Mouse (Mus musculus) forebrain, embryonic 11.5 days (tissue): ENCODE data around the gene Map2. TPM values are rescaled to one million over a fixed set of nuclear protein-coding genes. Genes with fewer than 3 reads are reported as not detected.

ENCODE experiments used
- ATAC-seq: fragments of 200-750 bp; cut with Nextera tagmentation; replicated peaks from 2 replicates; pipeline ENCODE4 v1.8.0; 2017; ENCODE audit warnings: moderate TSS enrichment; ENCODE audit not compliant: low FRiP score
- DNase-seq: peaks from one replicate; pipeline ENCODE4 v3.0.0-alpha.2; 2017; ENCODE audit warnings: low spot score
- H3K27ac ChIP-seq: fragments of 300-500 bp; sonication (generic); 2 replicates; pipeline ENCODE4 v1.5.1; 2014; ENCODE audit warnings: low read depth, low read length
- H3K27me3 ChIP-seq: fragments of 300-500 bp; sonication (generic); 2 replicates; pipeline ENCODE4 v1.6.1; 2014; ENCODE audit warnings: mild to moderate bottlenecking, low read length, mixed read lengths; ENCODE audit not compliant: control insufficient read depth, insufficient read depth
- H3K36me3 ChIP-seq: fragments of 300-500 bp; sonication (generic); 2 replicates; pipeline ENCODE4 v1.6.1; 2014; ENCODE audit warnings: mild to moderate bottlenecking, low read length, moderate library complexity, mixed read lengths; ENCODE audit not compliant: control insufficient read depth, insufficient read depth
- H3K4me1 ChIP-seq: fragments of 300-500 bp; sonication (generic); replicated peaks from 2 replicates; pipeline ENCODE4 v1.6.1; 2014; ENCODE audit warnings: low read length, mixed read lengths; ENCODE audit not compliant: control insufficient read depth, insufficient read depth
- H3K4me2 ChIP-seq: fragments of 300-500 bp; sonication (generic); 2 replicates; pipeline ENCODE4 v1.6.1; 2014; ENCODE audit warnings: low read depth, mild to moderate bottlenecking, low read length, moderate library complexity, mixed read lengths; ENCODE audit not compliant: severe bottlenecking
- H3K4me3 ChIP-seq: fragments of 300-500 bp; sonication (generic); 2 replicates; pipeline ENCODE4 v1.5.1; 2014; ENCODE audit warnings: low read depth, low read length
- H3K9ac ChIP-seq: fragments of 300-500 bp; sonication (generic); 2 replicates; pipeline ENCODE4 v1.6.1; 2014; ENCODE audit warnings: low read length
- H3K9me3 ChIP-seq: fragments of 300-500 bp; sonication (generic); 2 replicates; pipeline ENCODE4 v1.6.1; 2016; ENCODE audit warnings: low read length, mixed read lengths; ENCODE audit not compliant: control insufficient read depth
- WGBS: fragments of 180-500 bp; shearing (Covaris S2); extraction: QIAGEN DNeasy Blood & Tissue Kit; methylation state at CpG from one replicate; pipeline ENCODE4 v1.1.7; 2014; 5-methylcytosine and 5-hydroxymethylcytosine counted together
- polyA plus RNA-seq: library from polyadenylated mRNA; unstranded; fragments of >200 nt; fragmentation: Nextera tagmentation; extraction: Ambion mirVana; gene quantifications from 2 replicates; pipeline ENCODE4 v1.2.1, GENCODE M21; 2014

Map2 gene
- polyA plus RNA-seq, 1 experiment from 2014 or later, result 177 TPM

DNA sequence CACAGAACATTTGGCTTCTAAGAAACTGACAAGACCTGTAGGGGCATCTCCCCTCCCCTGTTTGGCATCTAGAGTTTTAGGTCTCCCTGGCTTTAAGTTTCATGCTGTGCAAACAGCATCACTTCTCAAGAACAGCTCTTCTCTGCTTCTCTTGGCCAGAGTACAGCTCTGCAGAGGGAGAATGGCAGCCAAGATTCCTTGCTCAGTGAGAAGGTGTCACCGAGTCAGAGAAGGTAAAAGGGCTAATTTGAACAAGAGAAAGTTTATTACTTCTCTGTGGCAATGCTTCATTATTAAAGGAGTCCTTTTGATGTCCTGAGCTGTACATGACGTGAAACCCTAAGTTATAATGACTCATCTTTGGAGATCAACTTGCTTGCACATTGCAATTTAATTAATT, 10.4 kb upstream of the Map2 start:
- H3K4me3 ChIP-seq, result no peak overlapping the region
- ATAC-seq (no peak), DNase-seq (no peak)
- no peak overlapping the region for H3K9ac ChIP-seq
- H3K9me3 ChIP-seq, result no peaks in the 10 kb centered on the region
- no peaks in the 10 kb centered on the region for H3K36me3 ChIP-seq
- H3K27ac ChIP-seq, result no peak overlapping the region
- WGBS, result 72% methylated on average over 2 of the region's 2 CpGs
- H3K4me2 ChIP-seq, result no peak overlapping the region
- no peaks in the 10 kb centered on the region for H3K27me3 ChIP-seq
- H3K4me1 ChIP-seq, result no peaks in the 10 kb centered on the region

DNA sequence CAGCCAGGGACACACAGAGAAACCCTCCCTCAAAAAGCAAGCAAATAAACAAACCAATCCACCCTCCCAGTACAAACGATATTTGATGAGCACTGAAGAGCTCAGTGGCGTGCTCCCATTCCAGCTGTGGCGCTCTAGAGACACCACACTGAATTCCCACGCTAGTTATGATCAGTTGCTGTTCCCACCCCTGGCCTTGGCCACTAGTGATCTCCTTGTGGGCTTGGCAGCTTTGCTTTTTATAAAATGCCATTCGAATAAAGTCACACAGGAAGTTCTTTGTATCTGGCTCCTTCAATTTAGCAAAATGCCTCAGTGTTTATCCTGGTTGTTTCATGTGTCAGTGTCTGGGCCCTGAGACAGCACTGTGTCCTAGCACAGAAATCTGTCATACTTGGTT, 6.4 kb upstream of the Map2 start:
- 79% methylated on average over 5 of the region's 5 CpGs for WGBS
- Histone ChIP-seq H3K9ac (no peak overlapping the region), H3K9me3 (no peaks in the 10 kb centered on the region), H3K36me3 (no peaks in the 10 kb centered on the region), H3K27ac (no peak overlapping the region), H3K27me3 (no peaks in the 10 kb centered on the region), H3K4me1 (no peaks in the 10 kb centered on the region), H3K4me3 (no peak overlapping the region), H3K4me2 (no peak overlapping the region)
- no peak for DNase-seq
- no peak for ATAC-seq

DNA sequence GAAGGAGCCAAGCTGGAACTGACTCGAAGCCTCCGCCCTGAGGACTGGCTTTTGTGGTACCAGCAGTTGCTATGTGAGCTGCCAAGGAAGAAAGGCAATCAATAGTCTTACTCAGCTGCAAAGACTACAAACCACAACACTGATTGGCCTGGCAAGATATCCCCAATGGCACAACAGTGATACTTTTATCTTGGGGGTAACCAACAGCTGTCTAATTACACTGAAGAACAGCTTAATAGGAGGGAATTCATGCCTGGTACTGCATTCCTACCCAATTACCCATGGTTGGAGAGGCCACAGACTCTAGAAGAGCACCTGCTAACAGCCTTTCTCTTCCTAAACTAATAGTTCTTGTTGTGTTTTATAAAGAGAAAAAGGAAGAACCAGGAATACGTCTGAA, 2.9 kb upstream of the Map2 start:
- H3K27ac ChIP-seq, result no peak overlapping the region
- no peaks in the 10 kb centered on the region for H3K36me3 ChIP-seq
- no peaks in the 10 kb centered on the region for H3K4me1 ChIP-seq
- DNase-seq (no peak), ATAC-seq (no peak)
- no peaks in the 10 kb centered on the region for H3K27me3 ChIP-seq
- no peak overlapping the region for H3K4me2 ChIP-seq
- no peak overlapping the region for H3K4me3 ChIP-seq
- no peak overlapping the region for H3K9ac ChIP-seq
- H3K9me3 ChIP-seq, result no peaks in the 10 kb centered on the region
- 63% methylated on average over 3 of the region's 3 CpGs for WGBS

DNA sequence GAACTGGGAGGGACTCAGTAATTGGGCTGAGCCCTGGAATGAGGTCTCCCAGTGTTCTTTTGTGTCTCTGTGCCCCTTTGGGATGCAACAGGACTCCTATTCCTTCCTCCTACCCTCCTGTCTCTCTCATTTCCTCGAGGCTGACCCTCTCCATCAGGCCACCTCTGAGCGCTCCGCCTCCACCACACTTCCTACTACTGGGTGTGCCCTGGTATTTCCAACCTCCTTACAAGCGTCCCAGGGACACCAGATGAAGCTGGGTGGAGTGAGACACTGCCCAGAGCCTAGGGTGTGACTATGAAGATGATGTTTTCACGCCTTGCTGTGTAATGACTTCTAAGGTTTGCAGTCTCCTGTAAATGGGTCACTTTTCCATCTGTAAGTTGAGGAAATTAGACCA, 1.4 kb upstream of the Map2 start:
- peaks cover 3% of the 10 kb centered on the region; the same call in 1 of the 2 replicates for H3K4me1 ChIP-seq
- H3K4me2 ChIP-seq, result no peak overlapping the region
- H3K27me3 ChIP-seq, result no peaks in the 10 kb centered on the region
- H3K9me3 ChIP-seq, result no peaks in the 10 kb centered on the region
- no peak overlapping the region for H3K9ac ChIP-seq
- DNase-seq (no peak), ATAC-seq (no peak)
- WGBS, result 55% methylated on average over 5 of the region's 5 CpGs
- no peak overlapping the region for H3K27ac ChIP-seq
- no peaks in the 10 kb centered on the region for H3K36me3 ChIP-seq
- H3K4me3 ChIP-seq, result no peak overlapping the region

DNA sequence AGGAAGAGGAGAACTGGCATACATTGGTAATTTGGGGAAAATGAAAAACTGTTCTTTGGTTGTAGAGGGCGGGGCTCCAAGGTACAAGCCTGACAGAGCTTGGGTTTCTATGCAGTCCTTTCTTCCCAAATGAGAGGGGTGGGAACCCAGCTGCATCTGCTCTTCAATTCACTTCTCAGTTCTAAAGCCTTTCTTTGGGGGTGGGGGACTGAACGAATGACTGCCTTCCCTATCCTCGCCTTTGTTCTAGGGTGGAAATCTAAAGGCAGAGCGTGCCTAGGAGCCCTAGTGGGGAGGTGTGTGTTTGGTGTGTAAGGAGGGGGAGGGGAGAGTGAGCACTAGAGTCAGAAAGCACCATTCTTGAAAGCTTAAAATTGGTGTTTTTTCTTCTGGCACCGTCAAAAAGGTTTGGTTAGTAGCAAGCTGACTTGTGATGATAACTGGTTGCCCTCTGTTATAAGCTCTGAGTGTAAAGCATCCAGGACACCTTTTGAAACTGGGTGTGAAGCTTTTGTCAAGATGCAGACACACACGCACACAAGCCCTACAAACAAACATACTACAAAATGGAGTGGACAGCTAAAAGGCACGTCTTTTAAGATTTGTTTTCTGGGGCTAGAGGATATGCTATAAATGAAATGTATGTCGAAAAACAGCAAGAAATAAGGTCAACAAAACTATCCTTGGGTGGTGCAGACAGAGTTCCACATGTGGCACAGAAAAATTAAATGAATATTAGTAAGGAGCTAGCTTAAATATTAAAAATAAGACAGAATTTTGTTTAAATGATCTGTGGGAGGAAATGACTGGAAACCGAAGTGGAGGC, 1.2 kb downstream of the Map2 start:
- no peaks in the 10 kb centered on the region for H3K36me3 ChIP-seq
- no peaks in the 10 kb centered on the region for H3K9me3 ChIP-seq
- DNase-seq, result peak; percentile 56
- H3K4me1 ChIP-seq, result peaks cover 3% of the 10 kb centered on the region; the same call in 1 of the 2 replicates
- no peaks in the 10 kb centered on the region for H3K27me3 ChIP-seq
- H3K27ac ChIP-seq, result peak overlapping the region; percentile 71
- H3K4me2 ChIP-seq, result peak overlapping the region; percentile 62
- peak overlapping the region; percentile 51 for H3K4me3 ChIP-seq
- peak; percentile 53 for ATAC-seq
- H3K9ac ChIP-seq, result peak overlapping the region; percentile 72
- WGBS, result 15% methylated on average over 9 of the region's 9 CpGs

DNA sequence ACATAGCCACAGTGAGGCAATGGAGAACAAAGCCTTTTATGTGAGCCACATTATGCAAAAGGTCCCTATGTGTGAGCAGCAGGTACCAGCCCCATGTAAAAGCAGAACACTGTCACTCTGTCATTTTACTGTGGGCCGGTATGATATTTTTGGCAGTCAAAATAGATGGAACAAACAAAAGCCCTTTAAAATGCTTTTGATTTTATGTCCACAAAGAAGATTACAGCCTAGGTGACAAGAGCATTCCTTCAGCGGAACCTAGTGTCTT, 1.7 kb downstream of the Map2 start:
- ATAC-seq, result no peak
- 53% methylated on average over 2 of the region's 2 CpGs for WGBS

DNA sequence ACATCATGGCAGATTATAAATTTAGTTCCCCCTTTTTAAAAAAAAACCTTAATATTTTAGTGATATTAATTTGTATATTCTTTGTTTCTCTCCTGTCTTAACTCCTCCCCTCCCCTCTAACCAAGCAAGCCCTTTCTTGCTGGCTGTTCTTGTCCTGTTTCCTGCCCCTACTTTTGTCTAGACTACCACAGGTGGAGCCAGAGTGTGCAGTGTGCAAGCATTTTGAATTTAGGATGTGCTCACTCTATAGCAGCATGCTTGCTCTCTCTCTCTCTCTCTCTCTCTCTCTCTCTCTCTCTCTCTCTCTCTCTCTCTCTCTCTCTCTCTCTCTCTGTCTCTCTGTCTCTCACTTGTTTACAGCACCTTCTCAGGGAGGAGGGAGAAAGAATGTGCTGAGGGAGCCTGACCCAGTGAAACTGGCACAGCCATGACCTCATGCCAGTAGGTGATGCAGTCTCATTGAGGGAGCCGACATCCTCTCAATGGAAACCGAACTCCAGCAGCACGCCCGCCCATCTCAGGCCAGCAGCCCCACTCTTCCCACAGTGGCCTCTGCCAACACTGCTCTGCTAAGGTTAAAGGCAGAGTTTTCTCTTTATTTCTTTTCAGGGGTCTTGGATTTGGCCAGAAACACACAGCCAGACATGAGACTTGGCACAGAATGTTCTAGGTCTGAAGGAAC, 2.6 kb downstream of the Map2 start:
- Histone ChIP-seq H3K27me3 (no peaks in the 10 kb centered on the region), H3K9ac (peak overlapping the region; percentile 27; the same call in 1 of the 2 replicates), H3K36me3 (no peaks in the 10 kb centered on the region), H3K4me3 (peak overlapping the region; percentile 51; the same call in 1 of the 2 replicates), H3K9me3 (no peaks in the 10 kb centered on the region), H3K4me2 (peak overlapping the region; percentile 38), H3K4me1 (peaks cover 3% of the 10 kb centered on the region; the same call in 1 of the 2 replicates), H3K27ac (no peak overlapping the region)
- DNase-seq (no peak), ATAC-seq (no peak)
- WGBS, result 35% methylated on average over 4 of the region's 4 CpGs

More for the DNA sequence above, 1.7 kb downstream of the Map2 start:
- H3K4me2 ChIP-seq, result peak overlapping the region; percentile 62
- no peak overlapping the region for H3K27ac ChIP-seq
- DNase-seq, result no peak
- H3K9me3 ChIP-seq, result no peaks in the 10 kb centered on the region
- no peaks in the 10 kb centered on the region for H3K27me3 ChIP-seq
- peaks cover 3% of the 10 kb centered on the region; the same call in 1 of the 2 replicates for H3K4me1 ChIP-seq
- no peaks in the 10 kb centered on the region for H3K36me3 ChIP-seq
- peak overlapping the region; percentile 72 for H3K9ac ChIP-seq
- peak overlapping the region; percentile 51 for H3K4me3 ChIP-seq

DNA sequence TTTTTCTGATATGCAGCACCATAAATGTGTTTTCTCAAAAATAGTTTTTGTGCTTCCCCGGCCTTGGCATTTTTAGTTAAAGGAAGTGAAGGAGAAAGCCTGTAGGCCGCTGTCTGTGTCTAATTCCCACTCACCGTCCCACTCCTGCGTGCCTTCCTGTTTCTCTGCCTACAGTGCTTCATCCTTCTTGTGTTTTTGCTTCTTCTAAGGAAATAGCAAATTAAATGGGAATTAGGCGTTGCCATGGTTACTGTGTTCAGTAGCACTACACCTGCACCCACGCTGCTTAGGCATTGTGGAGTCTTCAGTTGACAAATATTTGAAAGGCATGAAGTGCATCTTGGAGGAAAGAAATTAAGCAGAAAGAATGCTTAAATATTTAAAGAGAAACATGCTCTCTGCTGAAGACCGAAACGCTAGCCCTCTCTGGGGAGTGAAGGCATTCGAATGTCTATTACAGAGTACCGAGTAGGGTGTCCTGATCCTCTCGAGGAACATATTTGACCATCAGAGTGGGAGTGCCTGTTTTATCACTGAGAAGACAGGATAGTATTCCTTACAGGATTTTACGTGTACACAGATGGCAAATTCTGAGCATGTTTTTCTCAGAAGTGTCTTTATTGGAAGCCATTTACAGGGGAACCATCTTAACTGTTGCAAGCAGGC, 12.1 kb downstream of the Map2 start:
- WGBS, result 53% methylated on average over 12 of the region's 12 CpGs
- DNase-seq, result no peak
- Histone ChIP-seq H3K36me3 (no peaks in the 10 kb centered on the region), H3K9ac (no peak overlapping the region), H3K4me1 (peaks cover 8% of the 10 kb centered on the region; the same call in 1 of the 2 replicates), H3K4me2 (no peak overlapping the region), H3K4me3 (no peak overlapping the region), H3K27ac (no peak overlapping the region), H3K27me3 (no peaks in the 10 kb centered on the region), H3K9me3 (no peaks in the 10 kb centered on the region)
- peak; percentile 44; the same call in 1 of the 2 replicates for ATAC-seq
